Mouse (Mus musculus) inflammation-experienced regulatory T-cells, adult 6 months (primary cell): Measurements from ENCODE around the gene Map6d1. TPM values are rescaled to one million over a fixed set of nuclear protein-coding genes. Genes with fewer than 3 reads are reported as not detected.

Experiments used
- ATAC-seq: one replicate; pipeline ENCODE4 v1.8.0; 2017
- polyA plus RNA-seq, 3 experiments: library from polyadenylated mRNA; unstranded; fragments of 100-300 nt; shearing (Covaris generic); gene quantifications; one replicate each; pipeline ENCODE4 v1.2.1; 2017

The Map6d1 gene
- polyA plus RNA-seq, 3 experiments from 2014 or later = 0.18 to 0.23 TPM; not detected in 1

DNA sequence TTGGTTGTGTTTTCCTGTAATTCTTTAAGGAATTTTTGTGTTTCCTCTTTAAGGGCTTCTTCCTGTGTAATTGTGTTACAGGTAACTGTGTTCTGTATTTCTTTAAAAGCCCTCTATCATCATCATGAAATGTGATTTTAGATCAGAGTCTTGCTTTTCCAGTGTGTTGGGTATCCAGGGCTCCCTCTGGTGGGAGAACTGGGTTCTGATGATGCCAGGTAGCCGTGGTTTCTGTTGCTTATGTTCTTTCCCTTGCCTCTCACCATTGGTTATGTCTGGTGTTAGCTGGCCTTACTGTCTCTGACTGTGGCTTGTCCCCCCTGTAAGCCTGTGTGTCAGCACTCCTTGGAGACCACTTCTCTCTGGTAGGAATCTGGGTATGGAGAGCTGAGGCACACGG, 55.8 kb downstream of the Map6d1 start:
- ATAC-seq = no peak

Other genes starting within 250 kb of the Map6d1 start
- 10 to 100 TPM; 26.4 to 33.1 (median 32.5) TPM for gene Klhl24, start 143.8 kb downstream of the Map6d1 start, polyA plus RNA-seq
- gene Yeats2, start 100.3 kb downstream of the Map6d1 start, polyA plus RNA-seq = 10 to 100 TPM in 1 of 3 experiments, 1 to 10 TPM in 2; 6.1 to 11.9 (median 9.4) TPM
- gene Parl, start 61.0 kb upstream of the Map6d1 start, polyA plus RNA-seq = 10 to 100 TPM; 77.6 to 82.2 (median 82.2) TPM
- not detected for gene Cyp2ab1, start 84.0 kb upstream of the Map6d1 start, polyA plus RNA-seq
- 10 to 100 TPM; 20.5 to 39.1 (median 35.7) TPM for gene Abcc5, start 185.0 kb upstream of the Map6d1 start, polyA plus RNA-seq